Mouse (Mus musculus): ENCODE data around the gene Robo1.

Gene Robo1

GRCm38 (mm10) chr16:72828381-72828780 lies 520.3 kb downstream of the Robo1 start:
- DNase-seq (ENCODE audit: low spot score in 2 of 2), result no peak

DNA sequence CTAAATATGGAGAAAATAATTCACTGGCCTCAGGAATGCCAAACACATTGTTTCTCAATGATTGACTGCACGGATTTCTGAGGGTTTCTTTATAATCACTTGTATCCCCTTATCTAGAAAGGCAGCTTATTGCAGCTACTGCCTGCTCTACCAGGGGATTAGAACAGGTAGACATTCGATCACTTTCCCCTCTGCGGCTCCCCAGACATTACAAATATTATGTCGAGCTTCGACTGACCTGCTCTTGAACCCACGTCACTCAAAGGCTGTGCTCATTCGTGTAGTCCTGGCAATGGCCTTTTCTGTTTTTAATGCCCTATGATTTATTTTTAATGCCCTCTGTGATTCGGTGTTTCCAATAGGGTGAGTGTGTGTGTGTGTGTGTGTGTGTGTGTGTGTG lies 521.4 kb downstream of the Robo1 start:
- no peak for DNase-seq (ENCODE audit: low spot score in 2 of 2)

DNA sequence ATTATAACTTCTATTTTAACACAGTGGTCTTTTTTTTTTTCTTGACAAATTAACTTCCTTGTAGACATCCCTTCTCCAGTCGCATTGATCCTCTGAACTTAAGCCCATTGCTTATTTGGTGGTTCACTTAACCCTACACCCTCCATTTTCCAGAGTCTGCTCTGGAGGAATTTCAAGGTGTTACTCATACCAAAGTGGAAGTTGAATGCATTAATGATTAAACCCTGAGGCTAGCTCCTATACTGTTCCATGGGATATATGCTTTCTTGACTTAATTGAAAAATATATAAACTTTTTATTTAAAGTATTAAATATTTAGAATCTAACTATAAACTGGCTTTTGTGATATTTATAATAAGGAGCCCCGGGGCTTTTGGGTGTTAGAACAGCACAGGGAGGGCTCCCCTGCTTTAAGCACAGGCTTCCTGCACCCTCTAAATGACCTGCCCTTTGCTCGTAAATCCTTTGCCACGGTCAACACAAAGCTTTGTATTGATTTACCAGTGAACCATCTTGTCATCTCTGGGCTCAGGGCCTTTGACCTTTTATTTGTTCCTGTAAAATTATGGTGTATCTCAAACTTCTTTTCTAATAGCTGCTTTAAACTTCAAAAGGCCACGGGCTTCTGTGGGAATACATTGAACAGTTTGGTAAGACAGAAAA lies 522.4 kb downstream of the Robo1 start:
- no peak for DNase-seq (ENCODE audit: low spot score in 2 of 2)

DNA sequence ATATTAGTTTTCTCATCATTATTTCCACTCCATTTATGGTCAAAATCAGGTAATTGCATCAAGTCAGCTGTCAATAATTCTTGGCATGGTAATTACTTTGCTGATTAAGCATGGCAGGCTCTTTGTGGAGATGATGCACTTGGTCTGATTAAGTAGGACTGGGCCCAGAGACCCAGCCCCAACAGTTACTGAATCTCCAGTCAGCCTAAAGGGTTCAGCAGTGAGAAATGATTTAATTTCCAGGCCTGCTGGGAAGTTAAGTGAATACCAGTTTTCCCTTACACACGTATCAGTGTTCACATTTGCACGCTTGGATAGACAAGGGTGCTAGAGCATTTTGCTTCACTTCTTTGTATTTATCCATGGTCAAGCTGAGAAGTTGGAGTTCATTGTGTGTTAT lies 526.2 kb downstream of the Robo1 start:
- no peak for DNase-seq (ENCODE audit: low spot score in 2 of 2)

GRCm38 (mm10) chr16:72839031-72839430 lies 530.9 kb downstream of the Robo1 start:
- DNase-seq (ENCODE audit: low spot score in 2 of 2), result no peak

GRCm38 (mm10) chr16:72841066-72841465 lies 533.0 kb downstream of the Robo1 start:
- DNase-seq (ENCODE audit: low spot score in 2 of 2), result no peak

DNA sequence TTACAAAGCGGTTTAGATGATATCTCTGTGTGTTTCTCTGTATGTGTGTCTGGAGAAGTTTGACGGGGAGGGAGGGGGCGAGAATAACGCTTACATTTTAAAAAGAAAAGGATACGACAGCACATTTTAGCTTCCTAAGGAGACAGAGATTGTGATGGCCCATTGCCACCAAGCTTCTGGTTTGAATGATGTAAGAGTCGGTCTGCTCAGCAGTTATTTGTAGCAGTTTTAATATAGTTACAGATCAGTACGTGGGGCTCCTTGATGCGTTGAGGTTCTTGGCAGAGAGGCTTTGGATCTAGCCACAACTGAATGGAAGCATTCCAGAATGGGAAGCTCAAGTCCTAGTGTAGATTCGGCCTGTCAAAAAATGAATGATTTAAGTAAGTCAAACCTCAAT lies 546.0 kb downstream of the Robo1 start:
- no peak for DNase-seq (ENCODE audit: low spot score in 2 of 2)

DNA sequence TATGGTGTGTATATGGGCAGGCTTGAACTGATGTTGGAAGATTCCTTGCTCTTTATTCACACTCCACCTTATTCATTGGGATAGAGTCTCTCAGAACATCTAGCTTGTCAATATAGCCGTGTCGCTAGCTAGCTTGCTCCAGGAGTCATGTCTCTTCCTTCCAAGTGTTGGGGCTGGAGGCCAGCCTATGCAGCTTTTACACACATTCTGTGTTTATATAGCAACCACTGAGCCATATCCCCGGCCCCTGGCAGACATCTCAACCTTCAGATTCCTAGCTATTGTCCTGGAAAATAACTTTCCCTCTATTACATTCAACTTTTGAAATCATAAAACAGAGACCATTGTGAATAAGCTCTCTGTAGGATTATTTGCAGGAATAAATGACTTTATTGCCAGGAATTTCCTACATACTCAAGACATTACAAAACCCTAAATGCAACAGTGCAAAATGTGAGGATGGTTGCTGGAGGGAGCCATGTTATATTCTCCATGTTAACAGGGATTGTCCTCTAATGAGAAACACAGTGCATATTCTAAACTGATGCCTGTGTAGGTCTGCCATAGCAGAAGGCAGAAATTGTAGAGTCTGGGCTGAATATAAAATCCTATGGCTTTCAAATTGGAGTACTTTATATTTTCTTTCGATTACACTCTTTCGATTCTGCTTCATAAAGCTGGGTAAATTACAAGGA lies 546.9 kb downstream of the Robo1 start:
- DNase-seq (ENCODE audit: low spot score in 2 of 2), result no peak

DNA sequence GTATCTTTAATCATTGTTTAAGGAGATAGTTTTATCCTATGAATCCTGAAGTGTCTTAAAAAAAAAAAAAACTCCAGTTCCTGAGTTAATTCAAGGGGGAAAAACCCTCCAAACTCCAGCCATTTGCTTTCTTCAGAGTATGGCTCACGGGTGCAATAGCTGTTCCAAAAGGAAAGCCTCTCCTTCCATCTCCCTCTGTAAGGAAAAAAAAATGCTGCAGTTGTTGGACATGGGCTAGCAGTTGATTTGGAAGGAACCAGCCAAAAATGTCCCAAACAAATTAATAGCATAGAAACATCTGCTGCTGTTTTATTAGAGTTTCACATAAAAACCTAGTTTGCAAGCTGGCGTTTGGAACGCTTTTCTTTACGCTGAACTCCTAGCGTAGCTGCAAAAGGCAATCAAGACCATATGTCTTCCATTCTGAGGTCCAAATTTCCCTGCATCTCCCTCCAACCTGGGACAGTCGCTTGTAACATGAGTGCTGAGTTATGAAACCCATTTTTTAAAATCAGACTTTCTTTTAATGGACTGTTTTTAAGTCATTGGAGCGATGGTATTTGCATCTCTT lies 553.7 kb downstream of the Robo1 start:
- DNase-seq (ENCODE audit: low spot score in 2 of 2), result no peak

- no peak for DNase-seq (ENCODE audit: low spot score in 2 of 2)
Observed at GRCm38 (mm10) chr16:72866011-72866410, 557.9 kb downstream of the Robo1 start.

- no peak for DNase-seq (ENCODE audit: low spot score in 2 of 2)
Observed at GRCm38 (mm10) chr16:72874934-72875732, 567.0 kb downstream of the Robo1 start.

- DNase-seq (ENCODE audit: low spot score in 2 of 2), result no peak
Observed at GRCm38 (mm10) chr16:72888108-72888507, 580.0 kb downstream of the Robo1 start.

- no peak for DNase-seq (ENCODE audit: low spot score in 2 of 2)
Observed at GRCm38 (mm10) chr16:72889401-72889800, 581.3 kb downstream of the Robo1 start.

- DNase-seq (ENCODE audit: low spot score in 2 of 2), result no peak
Observed at GRCm38 (mm10) chr16:72897125-72897524, 589.0 kb downstream of the Robo1 start.

GRCm38 (mm10) chr16:72908895-72909294 lies 600.8 kb downstream of the Robo1 start:
- no peak for DNase-seq (ENCODE audit: low spot score in 2 of 2)

- no peak for DNase-seq (ENCODE audit: low spot score in 2 of 2)
Observed at GRCm38 (mm10) chr16:72913134-72913533, 605.0 kb downstream of the Robo1 start.

DNA sequence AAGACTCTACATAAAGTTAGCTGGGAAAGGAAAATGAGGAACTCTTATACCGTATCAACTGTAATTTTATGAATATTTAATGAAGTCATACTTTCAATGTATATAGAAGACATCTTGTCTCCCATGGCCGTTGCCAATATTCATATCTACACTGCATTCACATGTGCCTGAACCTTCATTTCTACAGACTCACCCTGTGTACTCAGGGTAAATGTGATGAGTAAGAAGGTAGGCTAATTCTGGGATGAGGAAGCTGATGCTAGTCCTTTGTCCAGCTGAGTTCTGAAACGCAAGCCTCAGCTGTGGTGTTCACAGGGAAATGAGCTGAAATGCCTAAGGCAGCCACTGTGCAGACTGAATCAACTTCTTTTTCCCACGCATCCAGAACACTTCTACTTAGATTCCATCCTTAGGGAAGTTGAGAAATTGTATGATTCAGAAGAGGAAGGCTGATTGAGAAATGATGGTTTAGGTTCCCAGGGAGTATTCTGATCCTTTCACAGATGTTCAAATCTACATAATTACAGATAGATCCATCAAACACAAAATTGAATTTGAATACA lies 606.0 kb downstream of the Robo1 start:
- DNase-seq (ENCODE audit: low spot score in 2 of 2), result no peak

- DNase-seq (ENCODE audit: low spot score in 2 of 2), result no peak
Observed at GRCm38 (mm10) chr16:72920013-72920412, 611.9 kb downstream of the Robo1 start.

- DNase-seq (ENCODE audit: low spot score in 2 of 2), result no peak
Observed at GRCm38 (mm10) chr16:72924423-72925224, 616.5 kb downstream of the Robo1 start.

- DNase-seq (ENCODE audit: low spot score in 2 of 2), result no peak
Observed at GRCm38 (mm10) chr16:72928525-72929122, 620.5 kb downstream of the Robo1 start.

DNA sequence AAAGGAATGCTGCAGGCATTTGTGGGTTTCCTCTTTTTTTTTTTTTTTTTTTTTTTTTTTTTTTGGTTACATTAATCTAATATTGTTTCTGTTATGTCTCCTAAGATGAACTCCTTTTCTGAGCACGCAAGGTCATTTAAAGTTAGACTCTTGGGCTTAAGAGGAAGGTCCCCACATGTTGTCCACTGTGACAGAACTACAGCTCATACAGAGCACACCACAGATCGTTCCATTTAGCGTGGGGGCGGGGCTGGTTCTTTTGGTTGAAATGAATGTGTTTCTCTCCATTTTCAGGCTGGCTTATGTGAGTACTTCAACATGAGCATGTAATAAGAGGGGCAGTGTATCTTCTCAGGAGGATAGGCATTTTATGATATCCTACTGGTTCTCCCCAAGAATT lies 622.8 kb downstream of the Robo1 start:
- DNase-seq (ENCODE audit: low spot score in 2 of 2), result no peak

Measured in spleen, postnatal 36 days (tissue).